Mouse (Mus musculus): ENCODE measurements at regions not wholly inside any gene's neighbourhood (a gene's known extent, or its start where the extent isn't known, plus 50 kb on each side); places are given as distances from the start of the nearest gene placed in this dataset.
A peak's percentile ranks its signal among the peaks of the same experiment; 100 is the strongest.

DNA sequence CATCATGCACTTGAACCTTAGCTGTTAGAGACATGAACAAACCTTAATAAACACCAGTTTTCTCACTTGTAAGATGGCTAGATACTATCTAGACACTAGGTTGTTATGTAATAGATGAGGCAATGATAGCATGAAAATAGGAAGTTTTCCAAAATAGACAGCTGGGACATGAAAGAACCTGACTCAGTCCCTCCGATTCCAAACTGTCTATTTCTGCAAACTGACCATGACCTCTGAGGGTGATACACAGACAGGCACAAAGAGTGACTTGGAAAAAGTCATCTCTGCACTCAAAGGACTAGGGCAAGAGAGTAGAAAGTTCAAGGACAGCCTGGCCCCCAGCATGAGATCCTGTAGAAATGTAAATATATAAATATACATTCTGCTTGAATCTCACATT, 115.9 kb downstream of the Kctd12 start:
- H3K9ac ChIP-seq (ENCODE audit: low read length): no peak overlapping the region
- no peaks in the 10 kb centered on the region for H3K9me3 ChIP-seq (ENCODE audit: control insufficient read depth, low read length)
- H3K36me3 ChIP-seq (ENCODE audit: control insufficient read depth, insufficient read depth, low read length): no peaks in the 10 kb centered on the region
- 75% methylated on average over 1 of the region's 1 CpGs for WGBS
- ATAC-seq (ENCODE audit: insufficient read depth, low FRiP score, low TSS enrichment) (no peak), DNase-seq (ENCODE audit: low spot score) (no peak)
- H3K4me2 ChIP-seq (ENCODE audit: low read depth): no peak overlapping the region
- no peaks in the 10 kb centered on the region for H3K27me3 ChIP-seq (ENCODE audit: control insufficient read depth, insufficient read depth, low read length)
- H3K4me3 ChIP-seq (ENCODE audit: low read depth, low read length): no peak overlapping the region
- no peaks in the 10 kb centered on the region for H3K4me1 ChIP-seq (ENCODE audit: control insufficient read depth, insufficient read depth, low read length)
- no peak overlapping the region for H3K27ac ChIP-seq (ENCODE audit: low read depth, low read length)

DNA sequence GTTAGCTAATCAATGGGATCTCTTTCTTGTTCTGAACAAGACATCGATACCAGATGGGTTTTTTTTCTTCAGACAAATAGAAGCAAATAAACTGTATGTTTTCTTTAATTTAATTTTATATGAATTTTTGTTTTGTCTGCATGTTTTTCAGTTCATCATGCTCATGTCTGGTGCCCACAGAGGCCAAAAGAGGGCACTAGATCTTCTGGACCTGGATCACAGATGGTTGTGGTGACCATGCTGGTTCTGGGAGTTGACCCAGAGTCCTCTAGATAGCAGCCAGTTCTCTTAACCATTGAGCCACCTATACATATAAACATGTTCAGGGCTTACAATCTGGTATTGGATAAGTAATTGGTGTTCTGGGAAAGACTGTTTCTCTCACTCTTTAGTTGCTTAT, 120.7 kb downstream of the Kctd12 start:
- H3K9me3 ChIP-seq (ENCODE audit: control insufficient read depth, low read length): no peaks in the 10 kb centered on the region
- no peak overlapping the region for H3K27ac ChIP-seq (ENCODE audit: low read depth, low read length)
- H3K4me2 ChIP-seq (ENCODE audit: low read depth): no peak overlapping the region
- WGBS: 93% methylated on average over 1 of the region's 1 CpGs
- H3K4me1 ChIP-seq (ENCODE audit: control insufficient read depth, insufficient read depth, low read length): no peaks in the 10 kb centered on the region
- DNase-seq (ENCODE audit: low spot score) (no peak), ATAC-seq (ENCODE audit: insufficient read depth, low FRiP score, low TSS enrichment) (no peak)
- no peak overlapping the region for H3K4me3 ChIP-seq (ENCODE audit: low read depth, low read length)
- no peaks in the 10 kb centered on the region for H3K36me3 ChIP-seq (ENCODE audit: control insufficient read depth, insufficient read depth, low read length)
- H3K9ac ChIP-seq (ENCODE audit: low read length): no peak overlapping the region
- no peaks in the 10 kb centered on the region for H3K27me3 ChIP-seq (ENCODE audit: control insufficient read depth, insufficient read depth, low read length)

DNA sequence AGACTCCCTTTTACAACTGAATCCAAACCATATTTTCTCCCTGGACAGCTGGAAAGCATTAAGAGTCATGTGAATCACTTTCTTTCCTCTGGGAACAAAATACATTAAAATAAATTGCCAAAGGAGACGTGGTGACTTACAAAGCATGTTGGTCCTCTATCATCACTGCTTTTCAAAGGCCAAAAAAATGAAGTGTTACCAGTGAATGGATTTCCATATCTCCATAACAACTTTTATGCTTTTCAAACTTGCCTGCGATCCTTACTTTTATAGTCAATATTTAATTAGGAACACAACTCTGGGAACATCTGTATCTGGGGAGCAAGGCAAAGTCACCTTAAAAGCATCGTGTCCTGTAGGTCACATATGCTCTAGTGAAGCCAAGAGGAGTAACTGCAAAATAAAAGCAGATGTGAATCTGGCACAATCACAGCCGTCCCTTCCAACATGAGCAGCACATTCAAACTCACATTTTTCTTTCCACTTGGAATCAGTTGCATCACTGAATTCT, 123.0 kb downstream of the Kctd12 start:
- Histone ChIP-seq H3K27ac (ENCODE audit: low read depth, low read length) (no peak overlapping the region), H3K9me3 (ENCODE audit: control insufficient read depth, low read length) (no peaks in the 10 kb centered on the region), H3K36me3 (ENCODE audit: control insufficient read depth, insufficient read depth, low read length) (no peaks in the 10 kb centered on the region), H3K9ac (ENCODE audit: low read length) (no peak overlapping the region), H3K4me2 (ENCODE audit: low read depth) (no peak overlapping the region), H3K27me3 (ENCODE audit: control insufficient read depth, insufficient read depth, low read length) (no peaks in the 10 kb centered on the region), H3K4me3 (ENCODE audit: low read depth, low read length) (no peak overlapping the region), H3K4me1 (ENCODE audit: control insufficient read depth, insufficient read depth, low read length) (no peaks in the 10 kb centered on the region)
- no peak for ATAC-seq (ENCODE audit: insufficient read depth, low FRiP score, low TSS enrichment)
- WGBS: 57% methylated on average over 4 of the region's 4 CpGs
- peak; percentile 22 for DNase-seq (ENCODE audit: low spot score)

DNA sequence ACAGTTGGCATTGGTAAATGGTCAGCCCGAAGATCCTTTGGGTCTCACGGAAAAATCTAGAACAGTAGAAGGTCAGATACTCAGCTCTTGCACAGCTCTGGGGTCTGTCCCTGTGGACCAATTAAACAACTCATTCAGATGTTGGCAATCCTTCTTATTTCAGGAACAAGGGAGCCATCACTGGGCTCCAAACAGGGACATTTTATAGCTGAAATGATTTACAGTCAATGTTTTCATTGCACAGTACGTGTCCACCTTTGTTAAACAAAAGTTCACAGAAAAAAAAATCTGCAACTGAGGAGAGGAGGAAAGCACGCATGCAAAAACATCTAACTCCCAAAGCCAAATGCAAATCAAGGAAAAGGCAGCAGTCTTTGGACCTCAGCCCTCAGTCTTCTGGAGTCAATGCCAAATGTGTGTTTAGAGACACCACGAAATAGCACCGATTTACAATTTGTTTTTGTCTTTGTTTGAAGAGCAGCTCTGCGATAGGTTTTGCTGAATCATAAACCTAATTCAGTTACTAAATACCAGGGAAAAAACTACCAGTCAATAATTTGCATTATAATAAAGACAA, 127.1 kb downstream of the Kctd12 start:
- Histone ChIP-seq H3K27me3 (ENCODE audit: control insufficient read depth, insufficient read depth, low read length) (no peaks in the 10 kb centered on the region), H3K9ac (ENCODE audit: low read length) (no peak overlapping the region), H3K27ac (ENCODE audit: low read depth, low read length) (no peak overlapping the region), H3K9me3 (ENCODE audit: control insufficient read depth, low read length) (no peaks in the 10 kb centered on the region), H3K4me3 (ENCODE audit: low read depth, low read length) (no peak overlapping the region), H3K4me2 (ENCODE audit: low read depth) (no peak overlapping the region), H3K4me1 (ENCODE audit: control insufficient read depth, insufficient read depth, low read length) (no peaks in the 10 kb centered on the region), H3K36me3 (ENCODE audit: control insufficient read depth, insufficient read depth, low read length) (no peaks in the 10 kb centered on the region)
- WGBS: 56% methylated on average over 7 of the region's 7 CpGs
- ATAC-seq (ENCODE audit: insufficient read depth, low FRiP score, low TSS enrichment) (peak; percentile 39; the same call in 1 of the 2 replicates), DNase-seq (ENCODE audit: low spot score) (no peak)

DNA sequence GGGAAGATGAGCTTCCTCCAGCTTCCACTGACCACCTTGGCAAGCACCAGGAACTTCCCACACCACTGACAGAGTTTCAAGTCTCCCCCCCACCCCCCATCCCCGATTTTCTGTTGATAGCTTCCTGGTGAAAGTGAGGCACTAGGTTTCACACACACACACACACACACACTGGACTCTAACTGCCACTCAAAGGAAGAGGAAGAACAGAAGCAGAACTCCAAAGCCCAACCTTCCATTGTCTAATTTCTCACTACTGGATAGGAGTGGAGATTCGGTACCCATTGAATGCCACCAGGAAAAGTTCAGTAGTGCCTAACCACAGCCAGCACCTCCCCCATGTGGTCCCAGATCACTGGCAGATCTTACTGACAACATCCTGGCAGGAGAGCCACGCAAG, 138.7 kb downstream of the Kctd12 start:
- Histone ChIP-seq H3K27me3 (ENCODE audit: control insufficient read depth, insufficient read depth, low read length) (no peaks in the 10 kb centered on the region), H3K4me2 (ENCODE audit: low read depth) (no peak overlapping the region), H3K9me3 (ENCODE audit: control insufficient read depth, low read length) (no peaks in the 10 kb centered on the region), H3K27ac (ENCODE audit: low read depth, low read length) (no peak overlapping the region), H3K4me3 (ENCODE audit: low read depth, low read length) (no peak overlapping the region), H3K36me3 (ENCODE audit: control insufficient read depth, insufficient read depth, low read length) (no peaks in the 10 kb centered on the region), H3K9ac (ENCODE audit: low read length) (no peak overlapping the region), H3K4me1 (ENCODE audit: control insufficient read depth, insufficient read depth, low read length) (no peaks in the 10 kb centered on the region)
- DNase-seq (ENCODE audit: low spot score): no peak
- no peak for ATAC-seq (ENCODE audit: insufficient read depth, low FRiP score, low TSS enrichment)
- 86% methylated on average over 3 of the region's 3 CpGs for WGBS

DNA sequence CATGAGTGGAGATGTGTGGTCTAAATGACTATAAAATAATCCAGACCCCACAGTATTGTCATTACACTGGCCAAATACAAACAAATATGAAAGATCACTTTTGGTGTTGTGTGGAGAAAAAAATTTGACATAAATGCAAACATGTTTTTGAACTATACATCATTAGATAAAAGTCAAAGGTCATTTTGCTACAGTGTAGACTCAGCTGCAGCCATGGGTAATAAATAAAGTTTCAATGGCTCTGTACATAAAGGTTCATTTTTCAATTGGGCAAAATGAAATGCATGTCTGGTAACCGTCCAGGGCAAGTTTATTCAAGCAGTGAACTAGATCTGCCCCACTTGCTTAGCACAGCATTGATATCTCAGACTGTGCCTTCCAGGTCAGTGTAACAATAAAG, 144.8 kb downstream of the Kctd12 start:
- H3K4me1 ChIP-seq (ENCODE audit: control insufficient read depth, insufficient read depth, low read length): no peaks in the 10 kb centered on the region
- ATAC-seq (ENCODE audit: insufficient read depth, low FRiP score, low TSS enrichment) (peak; percentile 41; the same call in 1 of the 2 replicates), DNase-seq (ENCODE audit: low spot score) (no peak)
- no peak overlapping the region for H3K4me2 ChIP-seq (ENCODE audit: low read depth)
- WGBS: 50% methylated on average over 1 of the region's 1 CpGs
- H3K27ac ChIP-seq (ENCODE audit: low read depth, low read length): no peak overlapping the region
- no peaks in the 10 kb centered on the region for H3K27me3 ChIP-seq (ENCODE audit: control insufficient read depth, insufficient read depth, low read length)
- no peak overlapping the region for H3K9ac ChIP-seq (ENCODE audit: low read length)
- no peaks in the 10 kb centered on the region for H3K9me3 ChIP-seq (ENCODE audit: control insufficient read depth, low read length)
- no peaks in the 10 kb centered on the region for H3K36me3 ChIP-seq (ENCODE audit: control insufficient read depth, insufficient read depth, low read length)
- H3K4me3 ChIP-seq (ENCODE audit: low read depth, low read length): no peak overlapping the region

DNA sequence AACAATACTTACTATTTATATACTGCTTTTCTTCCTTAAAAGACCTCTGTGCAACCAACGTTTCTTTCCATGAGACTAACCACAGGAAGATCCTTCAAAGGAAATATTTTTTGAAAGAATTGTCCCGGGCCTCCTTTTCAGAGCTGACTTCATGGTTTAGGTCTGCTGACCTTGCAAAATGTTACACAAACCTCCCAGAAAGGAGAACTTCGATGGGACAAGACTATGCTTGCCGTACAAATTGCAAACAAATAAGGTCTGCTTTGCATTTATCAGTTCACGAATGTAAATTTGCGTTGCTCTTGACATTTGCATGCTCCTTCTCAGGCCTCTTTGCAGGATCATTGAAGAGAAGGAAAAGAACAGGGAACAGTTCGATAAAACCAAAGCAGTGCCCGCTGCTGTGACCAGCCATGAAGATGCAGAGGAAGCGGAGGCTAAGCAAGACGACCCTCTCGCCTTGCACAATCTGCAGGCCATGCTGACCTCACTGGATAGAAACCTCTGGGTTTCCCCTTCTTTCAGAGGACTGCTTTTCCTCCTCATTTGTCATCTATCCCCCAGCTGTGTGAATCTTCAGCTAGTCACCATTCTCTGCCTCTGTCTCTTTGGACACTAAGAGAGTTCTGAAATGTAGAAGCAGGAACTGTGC, 147.2 kb downstream of the Kctd12 start:
- Histone ChIP-seq H3K4me3 (ENCODE audit: low read depth, low read length) (no peak overlapping the region), H3K9me3 (ENCODE audit: control insufficient read depth, low read length) (no peaks in the 10 kb centered on the region), H3K36me3 (ENCODE audit: control insufficient read depth, insufficient read depth, low read length) (no peaks in the 10 kb centered on the region), H3K27me3 (ENCODE audit: control insufficient read depth, insufficient read depth, low read length) (no peaks in the 10 kb centered on the region), H3K4me1 (ENCODE audit: control insufficient read depth, insufficient read depth, low read length) (no peaks in the 10 kb centered on the region), H3K9ac (ENCODE audit: low read length) (no peak overlapping the region), H3K4me2 (ENCODE audit: low read depth) (no peak overlapping the region), H3K27ac (ENCODE audit: low read depth, low read length) (no peak overlapping the region)
- ATAC-seq (ENCODE audit: insufficient read depth, low FRiP score, low TSS enrichment): no peak
- 85% methylated on average over 11 of the region's 11 CpGs for WGBS
- no peak for DNase-seq (ENCODE audit: low spot score)

DNA sequence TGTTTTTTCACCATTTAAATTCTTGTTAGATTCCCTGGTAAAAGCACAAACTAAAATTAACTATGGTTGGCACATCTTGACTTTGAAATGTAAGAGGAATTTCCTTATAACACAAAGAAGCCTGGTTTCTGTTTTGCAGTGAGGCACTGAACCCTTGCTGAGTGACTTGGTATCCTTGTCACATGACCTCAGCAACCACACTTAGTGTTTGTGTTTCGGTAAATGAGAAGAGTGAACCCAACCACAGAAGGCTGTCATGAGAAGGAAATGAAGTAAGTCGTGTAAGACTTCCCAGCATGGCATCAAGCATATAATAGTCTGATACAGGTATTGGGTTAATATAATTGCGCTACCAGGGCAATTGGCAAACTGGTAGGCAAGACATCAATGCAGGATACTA, 154.0 kb downstream of the Kctd12 start:
- ATAC-seq (ENCODE audit: insufficient read depth, low FRiP score, low TSS enrichment): no peak
- WGBS: 91% methylated on average over 3 of the region's 3 CpGs

DNA sequence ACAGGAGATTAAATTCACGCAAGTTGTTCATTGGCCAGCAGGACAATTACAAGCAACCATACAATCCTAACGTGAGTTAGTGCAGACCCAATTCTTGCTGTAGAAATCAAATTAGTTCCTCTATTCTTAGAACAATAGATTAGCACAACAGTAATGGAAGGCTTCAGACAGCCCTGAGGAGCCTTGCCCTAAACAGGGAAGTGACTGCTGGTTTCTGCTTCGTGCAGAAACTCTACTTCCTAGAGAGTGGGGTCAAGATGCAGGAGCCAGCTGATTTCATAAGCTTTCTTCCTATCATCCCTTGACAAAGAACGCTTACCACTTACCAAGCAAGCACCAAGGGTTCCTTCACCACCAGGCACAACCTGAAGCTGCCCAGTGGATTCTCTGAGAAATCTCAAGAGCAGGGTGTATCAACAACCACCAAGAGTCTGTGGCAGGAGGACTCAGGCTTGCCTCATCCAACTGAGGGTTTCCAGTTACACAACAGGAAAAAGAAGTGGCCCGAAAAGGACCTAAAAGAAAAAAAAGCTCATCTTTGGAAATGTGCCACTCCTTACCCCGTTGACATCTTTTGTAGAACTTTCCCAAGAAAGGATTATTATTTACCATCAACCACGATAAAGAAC, 154.6 kb downstream of the Kctd12 start:
- WGBS: 79% methylated on average over 7 of the region's 7 CpGs
- H3K27me3 ChIP-seq (ENCODE audit: control insufficient read depth, insufficient read depth, low read length): no peaks in the 10 kb centered on the region
- no peak overlapping the region for H3K27ac ChIP-seq (ENCODE audit: low read depth, low read length)
- no peak for ATAC-seq (ENCODE audit: insufficient read depth, low FRiP score, low TSS enrichment)
- no peak overlapping the region for H3K4me2 ChIP-seq (ENCODE audit: low read depth)
- H3K9me3 ChIP-seq (ENCODE audit: control insufficient read depth, low read length): no peaks in the 10 kb centered on the region
- no peak overlapping the region for H3K9ac ChIP-seq (ENCODE audit: low read length)
- no peak for DNase-seq (ENCODE audit: low spot score)
- no peak overlapping the region for H3K4me3 ChIP-seq (ENCODE audit: low read depth, low read length)
- no peaks in the 10 kb centered on the region for H3K4me1 ChIP-seq (ENCODE audit: control insufficient read depth, insufficient read depth, low read length)
- H3K36me3 ChIP-seq (ENCODE audit: control insufficient read depth, insufficient read depth, low read length): no peaks in the 10 kb centered on the region

More for the DNA sequence above, 154.0 kb downstream of the Kctd12 start:
- Histone ChIP-seq H3K36me3 (ENCODE audit: control insufficient read depth, insufficient read depth, low read length) (no peaks in the 10 kb centered on the region), H3K4me2 (ENCODE audit: low read depth) (no peak overlapping the region), H3K9me3 (ENCODE audit: control insufficient read depth, low read length) (no peaks in the 10 kb centered on the region), H3K4me1 (ENCODE audit: control insufficient read depth, insufficient read depth, low read length) (no peaks in the 10 kb centered on the region), H3K9ac (ENCODE audit: low read length) (no peak overlapping the region), H3K4me3 (ENCODE audit: low read depth, low read length) (no peak overlapping the region), H3K27me3 (ENCODE audit: control insufficient read depth, insufficient read depth, low read length) (no peaks in the 10 kb centered on the region), H3K27ac (ENCODE audit: low read depth, low read length) (no peak overlapping the region)
- DNase-seq (ENCODE audit: low spot score): no peak

Measured in neural tube, embryonic 11.5 days (tissue).